Mouse (Mus musculus): Measurements from ENCODE around the gene Mydgf. TPM values are rescaled to one million over a fixed set of nuclear protein-coding genes. Genes with fewer than 3 reads are reported as not detected.

Gene Mydgf
- polyA plus RNA-seq (2011; ENCODE audit: insufficient read length, low read depth, missing spikeins), result 55.2 and 63.0 TPM in 2 replicates

DNA sequence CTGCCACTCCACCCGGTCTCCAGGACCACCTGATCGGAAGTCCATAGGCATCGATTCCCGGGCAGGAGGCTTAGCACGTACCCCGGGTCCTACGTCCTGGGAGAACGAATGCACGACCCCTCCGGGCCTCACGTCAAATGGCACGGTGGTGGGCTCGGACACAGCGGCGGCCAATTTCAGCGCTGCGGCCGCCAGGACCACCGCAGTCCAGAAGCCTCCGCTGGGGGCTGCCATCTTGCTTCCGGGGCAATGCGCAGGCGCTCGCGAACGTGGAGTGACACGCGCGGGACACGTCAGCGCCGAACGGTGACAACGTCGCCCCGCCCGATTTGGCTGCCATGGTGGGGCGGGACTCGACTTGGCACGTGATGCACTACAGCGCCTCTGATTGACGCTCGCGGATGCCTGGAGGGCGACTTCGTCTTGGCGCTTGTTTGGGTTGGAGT, at the start of gene Mydgf:
TSS of gene Mydgf (minus strand) at position 263 of the 446 bp plus-strand sequence.
- Histone ChIP-seq H3K4me1 (ENCODE audit: control insufficient read depth, insufficient read depth, low read length) (peaks cover 3% of the 10 kb centered on the region; the same call in 1 of the 2 replicates), H3K27ac (ENCODE audit: insufficient read depth, low read length) (no peak within 1 kb of the TSS), H3K4me3 (ENCODE audit: insufficient read depth, low read length) (peak within 1 kb of the TSS; percentile 82)
- TF ChIP-seq POLR2A (IDR thresholded peaks at IDR 0.05; ENCODE audit: low read depth, low read length), result peak; percentile 66
- no peak for TF ChIP-seq CTCF (IDR thresholded peaks at IDR 0.05; ENCODE audit: borderline replicate concordance, insufficient read depth, low read length)

DNA sequence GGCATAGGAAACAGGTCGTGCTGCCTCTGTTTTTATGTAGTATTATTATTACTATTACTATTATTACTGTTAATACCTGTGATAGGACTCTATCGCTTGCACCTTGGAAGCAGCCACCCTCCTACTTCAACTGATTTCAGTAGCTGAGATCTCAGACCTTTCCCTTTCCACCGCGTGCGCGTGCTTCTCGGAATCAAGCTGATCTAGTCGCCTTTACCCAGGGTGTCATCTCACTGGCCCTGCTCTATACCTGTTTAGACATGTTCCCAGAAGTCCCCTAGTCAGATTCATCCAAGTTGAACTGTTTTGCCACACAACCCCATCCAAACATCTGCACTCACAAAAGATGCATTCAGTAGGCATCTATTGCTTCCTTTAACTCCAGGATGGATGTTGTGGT, 49.7 kb upstream of the Mydgf start:
- TF ChIP-seq POLR2A (IDR thresholded peaks at IDR 0.05; ENCODE audit: low read depth, low read length), result no peak

DNA sequence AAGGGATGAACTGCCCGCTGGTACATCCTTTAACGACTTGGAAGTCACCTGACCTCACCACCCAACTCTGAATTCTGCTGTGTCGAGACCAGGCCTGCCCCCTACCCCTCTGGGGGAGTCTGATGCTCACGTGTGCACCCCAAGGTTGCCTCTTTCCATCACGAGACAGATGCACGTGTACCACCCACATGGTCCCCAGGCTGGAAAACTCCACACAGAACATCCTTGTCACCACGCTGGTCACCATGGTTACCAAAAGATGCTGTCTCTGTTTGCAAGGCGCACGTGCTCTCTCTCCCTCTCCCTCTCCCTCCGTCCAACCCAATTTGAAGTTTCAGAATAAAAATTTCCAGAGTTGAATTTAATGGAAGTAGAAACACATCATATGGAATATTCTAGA, 46.2 kb upstream of the Mydgf start:
- Histone ChIP-seq H3K27ac (ENCODE audit: insufficient read depth, low read length) (no peak overlapping the region), H3K4me3 (ENCODE audit: insufficient read depth, low read length) (no peak overlapping the region), H3K4me1 (ENCODE audit: control insufficient read depth, insufficient read depth, low read length) (no peaks in the 10 kb centered on the region)
- TF ChIP-seq CTCF (IDR thresholded peaks at IDR 0.05; ENCODE audit: borderline replicate concordance, insufficient read depth, low read length), result no peak
- TF ChIP-seq POLR2A (IDR thresholded peaks at IDR 0.05; ENCODE audit: low read depth, low read length), result no peak

More for the DNA sequence above, 49.7 kb upstream of the Mydgf start:
- Histone ChIP-seq H3K4me1 (ENCODE audit: control insufficient read depth, insufficient read depth, low read length) (no peaks in the 10 kb centered on the region), H3K4me3 (ENCODE audit: insufficient read depth, low read length) (no peak overlapping the region), H3K27ac (ENCODE audit: insufficient read depth, low read length) (no peak overlapping the region)

DNA sequence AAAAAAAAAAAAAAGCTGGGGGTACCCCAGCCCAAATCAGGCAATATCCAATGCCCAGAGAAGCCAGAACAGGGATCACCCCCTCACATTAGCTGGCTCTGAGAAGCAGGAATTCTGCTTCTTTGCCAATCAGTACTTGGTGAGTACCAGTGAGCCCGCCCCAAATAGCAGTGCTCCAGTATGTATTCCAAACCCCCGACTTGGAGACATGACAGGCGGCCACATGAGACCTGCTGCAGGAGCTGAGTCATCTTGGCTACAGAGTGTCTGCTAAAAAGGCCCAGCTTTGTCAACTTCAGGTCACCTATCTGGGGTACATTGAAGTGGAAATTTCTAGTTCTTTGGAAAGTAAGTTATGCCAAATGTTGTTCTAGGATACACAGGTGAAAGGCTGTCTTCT, 42.8 kb upstream of the Mydgf start:
- H3K27ac ChIP-seq (ENCODE audit: insufficient read depth, low read length), result no peak overlapping the region
- no peak overlapping the region for H3K4me3 ChIP-seq (ENCODE audit: insufficient read depth, low read length)
- H3K4me1 ChIP-seq (ENCODE audit: control insufficient read depth, insufficient read depth, low read length), result no peaks in the 10 kb centered on the region
- TF ChIP-seq CTCF (IDR thresholded peaks at IDR 0.05; ENCODE audit: borderline replicate concordance, insufficient read depth, low read length) (no peak), POLR2A (IDR thresholded peaks at IDR 0.05; ENCODE audit: low read depth, low read length) (no peak)

DNA sequence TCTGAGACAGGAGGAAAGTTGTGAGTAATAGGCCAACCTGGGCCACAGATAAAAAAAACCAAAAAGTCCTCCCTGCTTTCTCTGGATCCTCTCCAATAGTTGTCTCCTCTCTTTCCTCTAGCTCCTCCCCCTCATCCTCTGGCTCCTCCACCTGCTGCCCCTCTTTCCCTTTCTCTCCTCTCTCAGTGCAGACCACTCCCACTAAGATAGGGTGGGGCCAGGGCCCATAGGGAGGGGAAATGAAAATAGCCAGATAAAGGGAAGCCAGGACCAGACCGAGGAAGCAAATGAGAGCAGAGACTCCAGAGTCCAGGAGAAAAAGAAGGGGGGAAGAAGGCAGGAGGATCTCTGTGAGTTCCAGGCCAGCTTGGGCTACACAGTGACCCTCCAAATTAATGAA, 41.2 kb upstream of the Mydgf start:
- Histone ChIP-seq H3K4me1 (ENCODE audit: control insufficient read depth, insufficient read depth, low read length) (no peaks in the 10 kb centered on the region), H3K27ac (ENCODE audit: insufficient read depth, low read length) (no peak overlapping the region), H3K4me3 (ENCODE audit: insufficient read depth, low read length) (no peak overlapping the region)
- TF ChIP-seq CTCF (IDR thresholded peaks at IDR 0.05; ENCODE audit: borderline replicate concordance, insufficient read depth, low read length) (no peak), POLR2A (IDR thresholded peaks at IDR 0.05; ENCODE audit: low read depth, low read length) (no peak)

DNA sequence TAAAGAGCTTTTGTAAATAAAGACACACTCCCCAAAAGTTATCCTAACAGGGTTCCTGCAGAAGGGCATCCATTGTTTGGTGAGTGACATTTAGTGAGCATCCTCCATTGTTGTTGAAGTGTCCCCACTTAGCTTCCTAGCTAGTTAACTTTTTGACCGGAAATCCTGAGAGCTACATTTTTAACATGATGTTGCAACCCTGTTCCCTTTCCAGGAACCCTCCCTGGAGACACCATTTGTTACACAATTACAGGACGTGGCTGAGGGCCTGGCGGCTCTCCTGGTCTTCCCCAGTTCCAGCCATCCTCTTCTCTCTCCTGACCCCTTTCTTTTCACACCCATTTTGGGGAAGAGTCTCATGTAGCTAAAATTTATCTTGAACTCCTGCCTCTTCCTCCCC, 36.1 kb upstream of the Mydgf start:
- peak overlapping the region; percentile 9; the same call in 1 of the 2 replicates for H3K4me3 ChIP-seq (ENCODE audit: insufficient read depth, low read length)
- H3K4me1 ChIP-seq (ENCODE audit: control insufficient read depth, insufficient read depth, low read length), result no peaks in the 10 kb centered on the region; the same call in 1 of the 2 replicates
- no peak overlapping the region for H3K27ac ChIP-seq (ENCODE audit: insufficient read depth, low read length)
- TF ChIP-seq POLR2A (IDR thresholded peaks at IDR 0.05; ENCODE audit: low read depth, low read length) (no peak), CTCF (IDR thresholded peaks at IDR 0.05; ENCODE audit: borderline replicate concordance, insufficient read depth, low read length) (no peak)

DNA sequence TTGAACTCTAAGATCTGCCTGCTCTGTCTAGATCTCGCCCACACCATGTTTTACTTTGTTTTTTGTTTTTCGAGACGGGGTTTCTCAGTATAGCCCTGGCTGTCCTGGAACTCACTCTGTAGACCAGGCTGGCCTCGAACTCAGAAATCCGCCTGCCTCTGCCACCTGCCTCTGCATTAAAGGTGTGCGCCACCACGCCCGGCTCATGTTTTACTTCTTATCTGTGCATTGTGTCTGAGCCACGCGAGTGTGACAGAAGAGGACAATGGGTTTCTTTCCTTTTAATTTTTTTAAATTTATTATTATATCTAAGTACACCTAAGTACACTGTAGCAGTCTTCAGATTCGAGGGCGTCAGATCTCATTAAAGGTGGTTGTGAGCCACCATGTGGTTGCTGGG, 35.5 kb upstream of the Mydgf start:
- TF ChIP-seq CTCF (IDR thresholded peaks at IDR 0.05; ENCODE audit: borderline replicate concordance, insufficient read depth, low read length), result no peak
- 0 out of 2 replicates have a peak overlapping the region, but pooled peaks have one; percentile 4 for H3K27ac ChIP-seq (ENCODE audit: insufficient read depth, low read length)
- no peaks in the 10 kb centered on the region; the same call in 1 of the 2 replicates for H3K4me1 ChIP-seq (ENCODE audit: control insufficient read depth, insufficient read depth, low read length)
- H3K4me3 ChIP-seq (ENCODE audit: insufficient read depth, low read length), result peak overlapping the region; percentile 61

DNA sequence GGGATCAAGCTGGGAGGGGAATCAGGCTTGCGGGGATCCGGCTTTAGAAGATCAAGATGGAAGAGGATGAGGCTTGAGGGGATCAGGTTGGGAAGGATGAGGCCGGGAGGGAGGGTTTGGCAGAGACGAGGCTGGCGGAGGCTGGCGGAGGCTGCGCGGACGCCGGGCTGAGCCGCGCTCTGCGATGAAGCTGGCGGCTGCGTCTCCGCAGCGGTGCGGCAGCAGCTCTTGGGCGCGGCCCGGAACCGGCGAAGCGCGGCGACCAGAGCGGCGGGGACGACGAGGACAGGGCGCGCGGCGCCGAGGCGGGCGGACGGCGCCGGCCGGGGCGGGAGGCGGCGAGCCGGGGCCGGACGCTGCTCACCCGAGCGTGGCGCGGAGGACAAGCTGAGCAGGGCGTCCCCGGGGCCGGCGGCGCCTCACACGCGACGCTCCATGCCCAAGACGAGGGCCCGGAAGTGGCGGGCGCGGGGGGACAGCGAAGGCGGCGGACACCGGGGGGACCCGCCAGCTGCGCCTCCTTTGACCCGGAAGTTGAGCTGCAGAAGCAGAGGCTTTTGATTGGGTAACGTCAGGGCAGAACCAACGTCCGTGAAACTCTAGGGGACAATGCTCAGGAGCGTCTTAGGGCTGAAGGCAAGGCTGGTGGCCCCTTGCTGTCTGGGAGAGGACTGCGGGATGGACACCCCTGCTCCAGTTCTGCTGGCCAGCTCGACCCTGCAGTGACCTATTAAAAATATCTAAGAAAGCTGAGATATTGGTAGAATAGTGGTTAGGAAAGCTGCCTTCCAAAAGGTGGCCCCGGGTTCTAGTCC, 34.9 kb upstream of the Mydgf start, which contains the start of gene Dpp9:
TSS of gene Dpp9 (minus strand) at position 529 of the 815 bp plus-strand sequence.
- H3K27ac ChIP-seq (ENCODE audit: insufficient read depth, low read length), result peak within 1 kb of the TSS; percentile 42; the same call in 1 of the 2 replicates
- H3K4me3 ChIP-seq (ENCODE audit: insufficient read depth, low read length), result peak within 1 kb of the TSS; percentile 93
- no peak for TF ChIP-seq CTCF (IDR thresholded peaks at IDR 0.05; ENCODE audit: borderline replicate concordance, insufficient read depth, low read length)
- peak; percentile 73 for TF ChIP-seq POLR2A (IDR thresholded peaks at IDR 0.05; ENCODE audit: low read depth, low read length)
- H3K4me1 ChIP-seq (ENCODE audit: control insufficient read depth, insufficient read depth, low read length), result no peaks in the 10 kb centered on the region; the same call in 1 of the 2 replicates

DNA sequence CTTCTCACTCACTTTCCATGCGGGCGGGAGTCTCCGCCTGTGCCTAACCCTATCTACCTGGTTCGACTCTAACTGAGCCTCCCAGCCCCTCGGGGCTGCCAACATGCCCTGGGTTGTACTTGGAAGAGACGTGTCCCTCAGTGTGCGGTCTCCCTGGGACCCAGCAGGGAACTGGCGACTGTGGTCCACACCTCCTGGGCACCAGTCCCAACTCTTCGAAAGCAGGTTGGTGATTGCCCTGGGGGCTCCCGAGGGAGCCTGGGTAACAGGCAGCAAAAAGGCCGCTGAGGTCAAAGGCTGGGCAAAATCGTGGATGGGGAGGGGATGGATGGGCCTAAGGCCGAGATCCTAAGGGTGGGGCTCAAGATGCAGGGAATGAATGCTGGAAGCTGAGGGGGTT, 34.0 kb upstream of the Mydgf start:
- H3K4me1 ChIP-seq (ENCODE audit: control insufficient read depth, insufficient read depth, low read length), result no peaks in the 10 kb centered on the region; the same call in 1 of the 2 replicates
- H3K4me3 ChIP-seq (ENCODE audit: insufficient read depth, low read length), result peak overlapping the region; percentile 93
- no peak overlapping the region for H3K27ac ChIP-seq (ENCODE audit: insufficient read depth, low read length)
- TF ChIP-seq CTCF (IDR thresholded peaks at IDR 0.05; ENCODE audit: borderline replicate concordance, insufficient read depth, low read length), result no peak
- no peak for TF ChIP-seq POLR2A (IDR thresholded peaks at IDR 0.05; ENCODE audit: low read depth, low read length)

DNA sequence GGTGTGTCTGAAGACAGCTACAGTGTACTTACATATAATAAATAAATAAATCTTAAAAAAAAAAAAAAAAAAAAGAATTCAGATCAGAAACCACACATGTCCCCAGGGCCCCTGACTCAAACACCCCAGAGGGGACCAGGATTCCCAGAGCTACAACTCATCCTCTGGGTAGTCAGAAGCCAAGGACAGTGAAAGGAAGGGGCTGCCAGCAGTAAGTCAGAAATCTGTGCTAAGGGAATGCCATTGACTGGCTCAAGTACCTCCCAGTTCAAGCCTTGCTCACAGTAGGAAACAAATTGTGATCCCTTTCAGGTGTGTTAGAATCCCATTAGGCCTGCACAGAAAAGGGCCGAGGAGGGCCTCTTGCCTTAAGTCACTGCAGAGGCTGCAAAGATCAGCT, 30.5 kb upstream of the Mydgf start:
- Histone ChIP-seq H3K4me3 (ENCODE audit: insufficient read depth, low read length) (no peak overlapping the region), H3K4me1 (ENCODE audit: control insufficient read depth, insufficient read depth, low read length) (no peaks in the 10 kb centered on the region; the same call in 1 of the 2 replicates)
- TF ChIP-seq CTCF (IDR thresholded peaks at IDR 0.05; ENCODE audit: borderline replicate concordance, insufficient read depth, low read length) (no peak), POLR2A (IDR thresholded peaks at IDR 0.05; ENCODE audit: low read depth, low read length) (no peak)

More for the DNA sequence above, 30.5 kb upstream of the Mydgf start:
- H3K27ac ChIP-seq (ENCODE audit: insufficient read depth, low read length), result no peak overlapping the region

Measured in embryonic fibroblast, embryonic 13.5 days (primary cell).